Mouse (Mus musculus) midbrain, embryonic 12.5 days (tissue): ENCODE measurements around the gene Sphk2. TPM values are rescaled to one million over a fixed set of nuclear protein-coding genes. Genes with fewer than 3 reads are reported as not detected.

Experiments
- ATAC-seq: fragments of 200-750 bp; cut with Nextera tagmentation; 2 replicates; pipeline ENCODE4 v1.8.0; 2017; ENCODE audit warnings: low read depth, moderate TSS enrichment, moderate library complexity; ENCODE audit not compliant: low FRiP score
- H3K27ac ChIP-seq: fragments of 300-500 bp; sonication (generic); replicated peaks from 2 replicates; pipeline ENCODE4 v1.5.1; 2016; ENCODE audit warnings: mild to moderate bottlenecking
- H3K27me3 ChIP-seq: fragments of 300-500 bp; sonication (generic); 2 replicates; pipeline ENCODE4 v1.6.1; 2016; ENCODE audit warnings: mild to moderate bottlenecking
- H3K36me3 ChIP-seq: fragments of 300-500 bp; sonication (generic); 2 replicates; pipeline ENCODE4 v1.6.1; 2016
- H3K4me1 ChIP-seq: fragments of 300-500 bp; sonication (generic); 2 replicates; pipeline ENCODE4 v1.6.1; 2016
- H3K4me2 ChIP-seq: fragments of 300-500 bp; sonication (generic); replicated peaks from 2 replicates; pipeline ENCODE4 v1.6.1; 2016; ENCODE audit warnings: mild to moderate bottlenecking, moderate library complexity
- H3K4me3 ChIP-seq: fragments of 300-500 bp; sonication (generic); 2 replicates; pipeline ENCODE4 v1.5.1; 2016; ENCODE audit warnings: mild to moderate bottlenecking
- H3K9ac ChIP-seq: fragments of 300-500 bp; sonication (generic); replicated peaks from 2 replicates; pipeline ENCODE4 v1.6.1; 2016; ENCODE audit warnings: mild to moderate bottlenecking, moderate library complexity
- H3K9me3 ChIP-seq: fragments of 300-500 bp; sonication (generic); 2 replicates; pipeline ENCODE4 v1.6.1; 2016; ENCODE audit warnings: mild to moderate bottlenecking
- WGBS: fragments of 180-500 bp; shearing (Covaris S2); methylation state at CpG from one replicate; pipeline ENCODE4 v1.1.7; 2016; 5-methylcytosine and 5-hydroxymethylcytosine counted together
- polyA plus RNA-seq: library from polyadenylated mRNA; unstranded; fragments of >200 nt; fragmentation: Nextera tagmentation; extraction: Ambion mirVana; gene quantifications from 2 replicates; pipeline ENCODE4 v1.2.1, GENCODE M21; 2016

Gene Sphk2
- polyA plus RNA-seq, 1 experiment from 2014 or later, result 25.8 TPM

- WGBS, result 100% methylated on average over 4 of the region's 4 CpGs
- H3K9me3 ChIP-seq, result no peaks in the 10 kb centered on the region
- no peak overlapping the region for H3K27ac ChIP-seq
- no peak for ATAC-seq
- peaks cover 81% of the 10 kb centered on the region for H3K36me3 ChIP-seq
- no peaks in the 10 kb centered on the region for H3K27me3 ChIP-seq
- H3K9ac ChIP-seq, result no peak overlapping the region
- peaks cover 16% of the 10 kb centered on the region for H3K4me1 ChIP-seq
- H3K4me3 ChIP-seq, result no peak overlapping the region
- no peak overlapping the region for H3K4me2 ChIP-seq
Observed at GRCm38 (mm10) chr7:45723301-45723700, 5.5 kb upstream of the Sphk2 start.

- no peak for ATAC-seq
- no peak overlapping the region for H3K4me3 ChIP-seq
- H3K27me3 ChIP-seq, result no peaks in the 10 kb centered on the region
- H3K36me3 ChIP-seq, result peaks cover 80% of the 10 kb centered on the region
- no peaks in the 10 kb centered on the region for H3K9me3 ChIP-seq
- H3K4me1 ChIP-seq, result peaks cover 16% of the 10 kb centered on the region
- 0 out of 2 replicates have a peak overlapping the region, but pooled peaks have one; percentile 10 for H3K27ac ChIP-seq
- H3K9ac ChIP-seq, result no peak overlapping the region
- H3K4me2 ChIP-seq, result no peak overlapping the region
- WGBS, result 87% methylated on average over 13 of the region's 13 CpGs
Observed at GRCm38 (mm10) chr7:45722348-45722713, 4.5 kb upstream of the Sphk2 start.

GRCm38 (mm10) chr7:45721642-45722347 is 4.0 kb upstream of the Sphk2 start:
- WGBS, result 69% methylated on average over 13 of the region's 13 CpGs
- Histone ChIP-seq H3K27me3 (no peaks in the 10 kb centered on the region), H3K9me3 (no peaks in the 10 kb centered on the region), H3K4me2 (no peak overlapping the region), H3K4me3 (no peak overlapping the region), H3K9ac (no peak overlapping the region), H3K4me1 (peaks cover 21% of the 10 kb centered on the region), H3K36me3 (peaks cover 75% of the 10 kb centered on the region), H3K27ac (0 out of 2 replicates have a peak overlapping the region, but pooled peaks have one; percentile 15)
- ATAC-seq, result no peak

- Histone ChIP-seq H3K9me3 (no peaks in the 10 kb centered on the region), H3K4me2 (no peak overlapping the region), H3K27ac (no peak overlapping the region), H3K4me1 (peaks cover 26% of the 10 kb centered on the region), H3K9ac (no peak overlapping the region), H3K36me3 (peaks cover 69% of the 10 kb centered on the region), H3K27me3 (no peaks in the 10 kb centered on the region), H3K4me3 (no peak overlapping the region)
- ATAC-seq, result no peak
- 84% methylated on average over 7 of the region's 7 CpGs for WGBS
Observed at GRCm38 (mm10) chr7:45721234-45721571, 3.4 kb upstream of the Sphk2 start.

GRCm38 (mm10) chr7:45720413-45721233 is 2.8 kb upstream of the Sphk2 start, which contains the start of gene Fam83e:
Gene Fam83e, plus strand, starts transcription at chr7:45721212.
- Histone ChIP-seq H3K9ac (no peak within 1 kb of the TSS), H3K36me3 (peaks cover 64% of the 10 kb centered on the region)

GRCm38 (mm10) chr7:45719738-45720412 is 2.1 kb upstream of the Sphk2 start:
- Histone ChIP-seq H3K36me3 (peaks cover 56% of the 10 kb centered on the region), H3K9ac (no peak overlapping the region), H3K4me3 (peak overlapping the region; percentile 91; the same call in 1 of the 2 replicates), H3K27me3 (no peaks in the 10 kb centered on the region), H3K9me3 (no peaks in the 10 kb centered on the region), H3K4me2 (peak overlapping the region; percentile 92; the same call in 1 of the 2 replicates), H3K4me1 (peaks cover 35% of the 10 kb centered on the region), H3K27ac (no peak overlapping the region)
- no peak for ATAC-seq
- 92% methylated on average over 16 of the region's 16 CpGs for WGBS

More at GRCm38 (mm10) chr7:45720413-45721233, 2.8 kb upstream of the Sphk2 start, which contains the start of gene Fam83e:
- Histone ChIP-seq H3K27ac (0 out of 2 replicates have a peak within 1 kb of the TSS, but pooled peaks have one; percentile 15), H3K9me3 (no peaks in the 10 kb centered on the region), H3K27me3 (no peaks in the 10 kb centered on the region), H3K4me2 (no peak within 1 kb of the TSS), H3K4me3 (no peak within 1 kb of the TSS), H3K4me1 (peaks cover 32% of the 10 kb centered on the region)
- no peak for ATAC-seq
- 88% methylated on average over 14 of the region's 14 CpGs for WGBS

- Histone ChIP-seq H3K27ac (no peak overlapping the region), H3K36me3 (peaks cover 51% of the 10 kb centered on the region)
- WGBS, result 85% methylated on average over 10 of the region's 10 CpGs
Observed at GRCm38 (mm10) chr7:45719180-45719579, 1.4 kb upstream of the Sphk2 start.

GRCm38 (mm10) chr7:45718331-45718730 is 529 bp upstream of the Sphk2 start:
- Histone ChIP-seq H3K27ac (peak overlapping the region; percentile 89), H3K4me2 (peak overlapping the region; percentile 92), H3K4me1 (peaks cover 46% of the 10 kb centered on the region), H3K4me3 (peak overlapping the region; percentile 91), H3K9ac (peak overlapping the region; percentile 98), H3K9me3 (no peaks in the 10 kb centered on the region), H3K36me3 (peaks cover 46% of the 10 kb centered on the region), H3K27me3 (no peaks in the 10 kb centered on the region)
- under 1% methylated on average over 20 of the region's 20 CpGs for WGBS
- ATAC-seq, result no peak

More at GRCm38 (mm10) chr7:45719180-45719579, 1.4 kb upstream of the Sphk2 start:
- ATAC-seq, result no peak
- Histone ChIP-seq H3K4me2 (peak overlapping the region; percentile 92), H3K9ac (peak overlapping the region; percentile 98), H3K4me3 (peak overlapping the region; percentile 91), H3K9me3 (no peaks in the 10 kb centered on the region), H3K27me3 (no peaks in the 10 kb centered on the region), H3K4me1 (peaks cover 42% of the 10 kb centered on the region)

- H3K9me3 ChIP-seq, result no peaks in the 10 kb centered on the region
- H3K27ac ChIP-seq, result peak overlapping the region; percentile 89
- ATAC-seq, result peak; percentile 16
- H3K4me1 ChIP-seq, result peaks cover 46% of the 10 kb centered on the region
- H3K9ac ChIP-seq, result peak overlapping the region; percentile 98
- H3K27me3 ChIP-seq, result no peaks in the 10 kb centered on the region
- peak overlapping the region; percentile 92 for H3K4me2 ChIP-seq
- WGBS, result 13% methylated on average over 31 of the region's 31 CpGs
- H3K36me3 ChIP-seq, result peaks cover 46% of the 10 kb centered on the region
- peak overlapping the region; percentile 91 for H3K4me3 ChIP-seq
Observed at GRCm38 (mm10) chr7:45716952-45717917, 567 bp downstream of the Sphk2 start.

GRCm38 (mm10) chr7:45716460-45716857 is 1.3 kb downstream of the Sphk2 start:
- Histone ChIP-seq H3K4me3 (peak overlapping the region; percentile 91), H3K4me2 (peak overlapping the region; percentile 92), H3K4me1 (peaks cover 46% of the 10 kb centered on the region), H3K27me3 (no peaks in the 10 kb centered on the region), H3K36me3 (peaks cover 46% of the 10 kb centered on the region), H3K9me3 (no peaks in the 10 kb centered on the region), H3K27ac (no peak overlapping the region), H3K9ac (peak overlapping the region; percentile 98)
- WGBS, result 87% methylated on average over 3 of the region's 3 CpGs
- no peak for ATAC-seq
